Mouse (Mus musculus) cerebellum, adult (tissue): ENCODE measurements around the gene Rapgef4.
A peak's percentile ranks its signal among the peaks of the same experiment; 100 is the strongest.

Experiments used
- ATAC-seq: cut with Nextera tagmentation; 2 replicates; pipeline ENCODE4 v1.9.2; 2017; ENCODE audit warnings: mild to moderate bottlenecking, moderate library complexity, mixed read lengths; ENCODE audit not compliant: insufficient number of reproducible peaks, low FRiP score, low TSS enrichment

The Rapgef4 gene

GRCm38 (mm10) chr2:72206530-72207248, 225.6 kb downstream of the Rapgef4 start:
- ATAC-seq: no peak

- no peak for ATAC-seq
Measured at GRCm38 (mm10) chr2:72217336-72217735, 236.3 kb downstream of the Rapgef4 start.

DNA sequence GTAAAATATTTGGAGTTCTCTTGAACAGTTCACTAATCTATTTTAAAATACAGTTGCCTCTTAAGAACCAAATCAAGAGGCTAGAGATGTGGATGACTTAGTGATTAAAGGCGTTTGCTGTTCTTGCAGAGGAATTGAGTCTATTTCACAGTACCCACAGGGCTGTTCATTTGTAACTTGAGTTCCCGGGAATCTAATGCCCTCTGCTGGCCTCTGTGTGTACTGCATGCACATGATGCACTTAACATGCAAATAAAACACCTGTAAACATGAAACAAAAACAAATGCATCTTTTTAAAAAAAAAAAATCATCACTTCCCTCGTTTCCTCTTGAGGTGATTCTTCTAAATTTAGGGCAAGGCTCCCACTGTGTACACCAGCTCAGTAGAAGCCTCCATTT, 238.9 kb downstream of the Rapgef4 start:
- no peak for ATAC-seq

DNA sequence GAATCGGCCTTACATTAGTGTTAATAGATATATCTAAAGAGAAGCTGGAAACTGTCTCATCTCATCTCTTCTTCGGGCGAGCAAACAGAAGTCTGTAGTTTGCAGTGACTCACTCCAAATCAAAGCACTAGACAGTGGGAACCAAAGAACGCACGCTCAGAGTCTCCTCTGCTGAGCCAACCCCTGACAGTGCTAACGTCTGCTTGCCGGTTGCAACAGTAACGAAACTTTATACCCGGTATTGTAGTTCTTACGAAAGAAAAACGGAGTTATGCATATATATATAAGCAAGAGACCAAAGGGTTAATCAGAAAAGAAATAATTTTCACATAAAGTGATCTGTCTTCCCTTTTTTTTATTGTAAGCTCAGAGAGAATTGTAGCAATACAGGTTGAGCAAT, 240.2 kb downstream of the Rapgef4 start:
- no peak for ATAC-seq

DNA sequence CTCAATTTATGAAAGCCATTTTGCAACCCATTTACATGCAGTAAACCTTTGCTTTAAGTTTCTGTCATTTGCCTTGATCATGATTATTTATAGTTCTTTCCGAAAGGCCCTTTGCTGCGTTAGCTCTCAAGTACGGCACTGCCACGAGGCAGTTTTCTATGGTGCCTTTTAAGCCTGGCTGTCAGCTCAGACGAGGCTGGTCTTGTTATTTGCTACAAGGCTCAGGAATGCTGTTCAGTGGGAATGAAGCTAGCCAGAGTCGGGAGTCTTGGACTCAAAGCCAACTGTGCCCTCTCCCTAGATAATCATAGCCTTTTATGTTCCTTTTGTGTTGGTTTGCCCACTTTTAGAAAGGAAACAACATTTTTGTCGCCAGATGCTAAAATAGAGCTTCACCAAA, 240.7 kb downstream of the Rapgef4 start:
- no peak for ATAC-seq

- ATAC-seq: no peak
Measured at GRCm38 (mm10) chr2:72222276-72222675, 241.2 kb downstream of the Rapgef4 start.

DNA sequence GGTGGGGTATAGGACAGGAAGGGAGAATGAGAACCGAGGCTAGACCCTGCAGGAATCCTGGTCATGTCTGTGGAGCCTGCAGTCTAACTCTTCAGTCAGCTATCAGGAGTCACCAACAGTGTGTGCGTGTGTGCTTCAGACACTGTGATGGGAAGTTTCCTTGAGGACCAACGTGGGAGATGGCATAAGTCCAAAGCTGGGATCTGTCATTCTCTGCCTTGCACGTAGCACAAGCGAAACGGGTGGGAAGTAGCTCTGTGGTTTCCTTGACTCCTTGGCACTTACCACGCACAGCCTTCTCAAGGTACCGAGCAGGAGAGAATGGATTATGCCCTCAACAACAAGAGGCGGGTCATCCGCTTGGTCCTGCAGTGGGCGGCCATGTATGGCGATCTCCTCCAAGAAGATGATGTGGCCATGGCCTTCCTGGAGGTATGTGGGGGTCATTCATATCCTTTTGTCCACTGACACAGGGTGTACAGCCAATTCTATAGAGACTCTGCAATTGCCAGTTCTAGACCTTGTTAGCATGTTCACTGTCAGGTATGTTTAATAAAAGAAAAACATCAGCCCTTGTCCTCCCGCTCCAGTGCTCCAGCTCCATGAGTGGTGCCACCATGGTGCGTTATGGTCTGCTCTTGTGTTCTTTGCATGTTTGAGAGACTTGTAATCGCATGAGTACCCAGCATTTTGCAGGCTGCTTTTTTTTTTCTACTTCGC, 241.9 kb downstream of the Rapgef4 start:
- ATAC-seq: no peak

GRCm38 (mm10) chr2:72223479-72223878, 242.4 kb downstream of the Rapgef4 start:
- ATAC-seq: no peak

DNA sequence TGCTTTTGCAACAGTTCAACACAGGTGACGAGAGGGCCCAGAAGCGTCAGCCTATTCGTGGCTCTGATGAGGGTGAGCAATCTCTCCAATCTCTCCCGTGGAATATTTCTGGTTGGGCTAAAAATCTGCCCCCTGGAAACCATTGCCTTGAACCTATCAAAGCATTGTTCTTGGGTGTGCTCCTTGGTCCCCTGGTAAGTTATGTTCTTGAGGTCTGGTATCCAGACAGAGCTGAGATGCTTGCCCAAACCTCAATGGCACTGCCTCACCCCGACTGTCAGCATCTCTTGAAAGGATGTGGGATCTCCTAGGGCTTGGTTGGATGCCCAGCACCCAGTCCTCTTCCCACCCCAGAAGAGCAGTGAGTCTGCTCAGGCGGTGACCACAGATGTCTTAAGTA, 245.0 kb downstream of the Rapgef4 start:
- no peak for ATAC-seq

GRCm38 (mm10) chr2:72227416-72227815, 246.4 kb downstream of the Rapgef4 start:
- ATAC-seq: no peak

- ATAC-seq: no peak
Measured at GRCm38 (mm10) chr2:72228881-72229280, 247.8 kb downstream of the Rapgef4 start.

- no peak for ATAC-seq
Measured at GRCm38 (mm10) chr2:72230545-72230944, 249.5 kb downstream of the Rapgef4 start.

DNA sequence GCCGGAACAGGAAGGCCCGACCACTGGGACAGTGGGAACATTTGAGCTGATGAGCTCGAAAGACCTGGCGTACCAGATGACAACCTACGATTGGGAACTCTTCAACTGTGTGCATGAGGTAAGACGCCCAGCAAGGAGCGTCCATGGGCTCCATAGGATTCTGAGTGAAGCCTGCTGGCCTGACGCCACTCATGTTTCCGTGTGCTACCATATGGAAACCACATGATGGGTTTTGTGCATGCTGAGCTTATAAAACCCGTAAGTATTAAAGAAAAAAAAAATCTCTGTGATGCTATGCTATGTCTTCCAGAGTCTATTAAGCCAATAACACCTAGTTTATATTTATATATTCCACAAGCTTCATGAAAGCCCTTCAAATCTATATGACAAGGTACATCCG, 253.0 kb downstream of the Rapgef4 start:
- no peak for ATAC-seq

DNA sequence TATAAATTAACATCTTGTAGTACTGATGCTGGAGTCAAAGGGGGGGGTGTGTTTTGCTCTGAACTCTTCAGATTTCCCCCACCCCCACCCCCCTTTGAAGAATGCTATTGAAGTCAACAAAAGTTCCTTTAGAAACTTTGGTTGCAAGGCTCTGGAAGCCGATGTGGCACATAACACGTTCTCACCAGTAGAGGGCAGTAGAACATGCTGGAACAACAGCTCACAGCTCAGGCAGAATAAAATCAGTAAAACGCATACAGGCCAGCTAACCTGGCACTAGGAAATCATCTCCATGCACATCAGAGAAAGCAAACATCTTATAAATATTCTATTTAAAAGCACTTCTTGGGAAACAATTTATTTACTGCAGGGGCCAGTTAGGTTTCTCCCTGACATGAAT, 253.9 kb downstream of the Rapgef4 start:
- peak; percentile 73; the same call in 1 of the 2 replicates for ATAC-seq

GRCm38 (mm10) chr2:72235361-72235901, 254.4 kb downstream of the Rapgef4 start:
- peak; percentile 32; the same call in 1 of the 2 replicates for ATAC-seq

GRCm38 (mm10) chr2:72238421-72238820, 257.4 kb downstream of the Rapgef4 start:
- ATAC-seq: no peak

- no peak for ATAC-seq
Measured at GRCm38 (mm10) chr2:72238925-72239324, 257.9 kb downstream of the Rapgef4 start.

DNA sequence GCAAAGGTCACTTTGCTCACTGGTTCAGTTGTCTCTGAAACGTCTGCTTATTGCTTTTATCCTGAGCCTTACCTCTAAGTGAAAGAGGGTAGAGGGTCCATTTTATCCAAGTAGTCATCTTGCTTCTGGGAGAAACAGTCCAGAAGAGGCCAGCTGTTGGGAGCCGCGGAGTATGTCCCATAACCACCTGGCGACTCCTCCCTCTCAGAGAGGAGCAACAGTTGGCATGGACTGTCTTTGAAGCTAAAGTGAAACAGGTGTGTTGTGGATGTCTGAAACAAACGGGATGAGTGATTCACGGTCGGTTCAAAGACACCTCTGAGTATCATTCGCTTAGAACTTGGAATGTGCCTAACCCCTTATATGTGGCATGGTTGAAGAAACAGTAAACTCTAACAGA, 258.4 kb downstream of the Rapgef4 start:
- ATAC-seq: no peak

- ATAC-seq: no peak
Measured at GRCm38 (mm10) chr2:72239993-72240392, 259.0 kb downstream of the Rapgef4 start.

DNA sequence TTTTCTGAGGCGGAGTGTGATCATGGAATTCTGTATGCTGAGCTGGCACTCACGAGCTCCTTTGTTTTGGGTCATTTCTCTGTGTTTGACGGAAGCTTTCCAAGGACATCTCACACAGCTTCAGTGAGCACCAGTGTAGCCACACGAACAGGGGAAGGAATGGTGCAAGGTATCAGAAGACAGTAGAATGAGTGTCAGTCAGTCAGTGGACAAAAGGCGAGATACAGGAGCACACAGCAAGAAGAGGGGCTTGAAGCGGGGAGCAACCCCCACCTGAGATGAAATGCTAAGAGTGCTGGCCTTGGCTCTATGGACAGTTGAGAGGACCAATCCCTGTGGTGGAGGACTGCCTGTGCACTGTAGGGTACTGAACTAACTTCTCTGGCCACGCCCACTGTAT, 259.7 kb downstream of the Rapgef4 start:
- ATAC-seq: no peak

DNA sequence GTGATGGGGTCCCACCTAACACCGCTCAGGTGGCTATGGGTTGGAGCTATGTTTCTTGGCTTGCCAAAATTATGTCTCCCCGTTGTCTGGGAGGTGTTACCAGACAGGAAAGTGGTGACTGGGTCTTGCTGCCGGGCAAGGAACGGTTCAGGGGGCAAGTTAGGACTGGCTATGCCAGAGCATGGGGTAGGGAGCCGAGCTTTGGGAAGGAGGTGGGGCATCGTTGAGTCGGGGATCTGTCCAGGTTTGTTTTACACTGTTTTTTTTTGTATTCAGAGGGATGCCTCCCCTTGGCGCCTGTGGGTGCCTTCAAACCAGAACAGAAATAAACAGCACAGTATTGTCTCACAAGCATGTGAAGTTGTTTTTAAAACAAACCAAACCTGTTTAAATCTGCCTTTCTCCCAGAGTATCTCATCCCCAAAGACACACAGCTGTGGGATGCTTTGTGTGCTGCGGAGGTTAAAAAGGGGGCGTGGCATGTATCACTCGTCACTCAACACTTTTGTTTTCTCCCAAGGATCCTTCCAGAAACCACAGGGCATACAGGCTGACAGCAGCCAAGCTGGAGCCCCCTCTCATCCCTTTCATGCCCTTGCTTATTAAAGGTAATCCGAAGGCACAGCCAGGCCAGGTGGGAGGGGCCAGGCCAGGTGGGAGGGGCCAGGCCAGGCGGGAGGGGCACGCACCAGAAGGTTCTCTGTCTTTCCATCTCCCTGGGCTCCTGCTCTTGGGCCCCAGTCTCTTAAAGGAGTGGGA, 260.9 kb downstream of the Rapgef4 start:
- no peak for ATAC-seq
